Mouse (Mus musculus) limb, embryonic 11.5 days (tissue): ENCODE measurements at regions not wholly inside any gene's neighbourhood (a gene's known extent, or its start where the extent isn't known, plus 50 kb on each side); places are given as distances from the start of the nearest gene placed in this dataset.

Experiments used
- ATAC-seq: fragments of 200-750 bp; cut with Nextera tagmentation; 2 replicates; pipeline ENCODE4 v1.8.0; 2017; ENCODE audit warnings: low read depth; ENCODE audit not compliant: insufficient number of reproducible peaks, low FRiP score, low TSS enrichment
- DNase-seq: peaks from one replicate; pipeline ENCODE4 v3.0.0-alpha.2; 2015; ENCODE audit warnings: low spot score
- H3K27ac ChIP-seq: fragments of 300-500 bp; sonication (generic); replicated peaks from 2 replicates; pipeline ENCODE4 v1.5.1; 2014; ENCODE audit warnings: low read depth, mild to moderate bottlenecking, low read length
- H3K27me3 ChIP-seq: fragments of 300-500 bp; sonication (generic); 2 replicates; pipeline ENCODE4 v1.6.1; 2014; ENCODE audit warnings: mild to moderate bottlenecking, low read length, mixed read lengths; ENCODE audit not compliant: control insufficient read depth, insufficient read depth
- H3K36me3 ChIP-seq: fragments of 300-500 bp; sonication (generic); 2 replicates; pipeline ENCODE4 v1.6.1; 2014; ENCODE audit warnings: mild to moderate bottlenecking, low read length, moderate library complexity, mixed read lengths; ENCODE audit not compliant: control insufficient read depth, insufficient read depth
- H3K4me1 ChIP-seq: fragments of 300-500 bp; sonication (generic); 2 replicates; pipeline ENCODE4 v1.6.1; 2014; ENCODE audit warnings: low read length, mixed read lengths; ENCODE audit not compliant: control insufficient read depth, insufficient read depth
- H3K4me2 ChIP-seq: fragments of 300-500 bp; sonication (generic); 2 replicates; pipeline ENCODE4 v1.6.1; 2014; ENCODE audit warnings: low read depth, mild to moderate bottlenecking, moderate library complexity; ENCODE audit not compliant: severe bottlenecking
- H3K4me3 ChIP-seq: fragments of 300-500 bp; sonication (generic); 2 replicates; pipeline ENCODE4 v1.5.1; 2014; ENCODE audit warnings: low read depth, low read length
- H3K9ac ChIP-seq: fragments of 300-500 bp; sonication (generic); 2 replicates; pipeline ENCODE4 v1.6.1; 2014; ENCODE audit warnings: mild to moderate bottlenecking, low read length
- H3K9me3 ChIP-seq: fragments of 300-500 bp; sonication (generic); 2 replicates; pipeline ENCODE4 v1.6.1; 2016; ENCODE audit warnings: low read length; ENCODE audit not compliant: control insufficient read depth
- WGBS: fragments of 180-500 bp; shearing (Covaris S2); extraction: QIAGEN DNeasy Blood & Tissue Kit; methylation state at CpG from one replicate; pipeline ENCODE4 v1.1.7; 2014; 5-methylcytosine and 5-hydroxymethylcytosine counted together

- Histone ChIP-seq H3K27ac (no peak overlapping the region), H3K9me3 (no peaks in the 10 kb centered on the region), H3K9ac (no peak overlapping the region), H3K36me3 (no peaks in the 10 kb centered on the region), H3K4me2 (no peak overlapping the region), H3K4me3 (no peak overlapping the region), H3K4me1 (no peaks in the 10 kb centered on the region), H3K27me3 (no peaks in the 10 kb centered on the region)
- DNase-seq (no peak), ATAC-seq (no peak)
- WGBS = 92% methylated on average over 4 of the region's 4 CpGs
Observed at GRCm38 (mm10) chr6:89251641-89252040, 110.8 kb downstream of the Plxna1 start.

- Histone ChIP-seq H3K27ac (no peak overlapping the region), H3K4me1 (no peaks in the 10 kb centered on the region), H3K9me3 (no peaks in the 10 kb centered on the region), H3K36me3 (no peaks in the 10 kb centered on the region), H3K27me3 (no peaks in the 10 kb centered on the region), H3K4me3 (no peak overlapping the region), H3K4me2 (no peak overlapping the region), H3K9ac (no peak overlapping the region)
- ATAC-seq (no peak), DNase-seq (no peak)
- 42% methylated on average over 4 of the region's 4 CpGs for WGBS
Observed at GRCm38 (mm10) chr6:89256022-89256421, 106.4 kb downstream of the Plxna1 start.

GRCm38 (mm10) chr6:89256630-89257292, 105.7 kb downstream of the Plxna1 start:
- H3K9me3 ChIP-seq = no peaks in the 10 kb centered on the region
- WGBS = 76% methylated on average over 8 of the region's 8 CpGs
- no peak overlapping the region for H3K27ac ChIP-seq
- H3K4me1 ChIP-seq = no peaks in the 10 kb centered on the region
- ATAC-seq (no peak), DNase-seq (no peak)
- H3K4me2 ChIP-seq = no peak overlapping the region
- H3K9ac ChIP-seq = no peak overlapping the region
- H3K36me3 ChIP-seq = no peaks in the 10 kb centered on the region
- no peak overlapping the region for H3K4me3 ChIP-seq
- no peaks in the 10 kb centered on the region for H3K27me3 ChIP-seq

- Histone ChIP-seq H3K27me3 (no peaks in the 10 kb centered on the region), H3K27ac (no peak overlapping the region), H3K9ac (no peak overlapping the region), H3K4me3 (no peak overlapping the region), H3K36me3 (no peaks in the 10 kb centered on the region), H3K4me1 (no peaks in the 10 kb centered on the region), H3K9me3 (no peaks in the 10 kb centered on the region), H3K4me2 (no peak overlapping the region)
- no peak for DNase-seq
- no peak for ATAC-seq
- WGBS = 80% methylated on average over 6 of the region's 6 CpGs
Observed at GRCm38 (mm10) chr6:89257416-89257815, 105.0 kb downstream of the Plxna1 start.

GRCm38 (mm10) chr6:89258140-89258539, 104.3 kb downstream of the Plxna1 start:
- Histone ChIP-seq H3K9me3 (no peaks in the 10 kb centered on the region), H3K36me3 (no peaks in the 10 kb centered on the region), H3K4me3 (no peak overlapping the region), H3K9ac (no peak overlapping the region), H3K27me3 (no peaks in the 10 kb centered on the region), H3K27ac (no peak overlapping the region), H3K4me1 (no peaks in the 10 kb centered on the region), H3K4me2 (no peak overlapping the region)
- no peak for ATAC-seq
- WGBS = 83% methylated on average over 4 of the region's 4 CpGs
- no peak for DNase-seq

GRCm38 (mm10) chr6:89259406-89259994, 102.9 kb downstream of the Plxna1 start:
- Histone ChIP-seq H3K4me2 (no peak overlapping the region), H3K9me3 (no peaks in the 10 kb centered on the region), H3K9ac (no peak overlapping the region), H3K4me3 (no peak overlapping the region), H3K36me3 (no peaks in the 10 kb centered on the region), H3K27me3 (no peaks in the 10 kb centered on the region), H3K27ac (no peak overlapping the region), H3K4me1 (no peaks in the 10 kb centered on the region)
- ATAC-seq (no peak), DNase-seq (no peak)
- WGBS = 70% methylated on average over 11 of the region's 11 CpGs

- 76% methylated on average over 4 of the region's 4 CpGs for WGBS
- H3K4me3 ChIP-seq = no peak overlapping the region
- H3K9me3 ChIP-seq = no peaks in the 10 kb centered on the region
- H3K9ac ChIP-seq = no peak overlapping the region
- no peak for DNase-seq
- H3K36me3 ChIP-seq = no peaks in the 10 kb centered on the region
- no peaks in the 10 kb centered on the region for H3K27me3 ChIP-seq
- ATAC-seq = no peak
- no peak overlapping the region for H3K4me2 ChIP-seq
- no peak overlapping the region for H3K27ac ChIP-seq
- no peaks in the 10 kb centered on the region for H3K4me1 ChIP-seq
Observed at GRCm38 (mm10) chr6:89262958-89263357, 99.5 kb downstream of the Plxna1 start.

GRCm38 (mm10) chr6:89265296-89265695, 97.1 kb downstream of the Plxna1 start:
- H3K4me1 ChIP-seq = no peaks in the 10 kb centered on the region
- WGBS = 83% methylated on average over 3 of the region's 3 CpGs
- no peak overlapping the region for H3K9ac ChIP-seq
- H3K36me3 ChIP-seq = no peaks in the 10 kb centered on the region
- H3K9me3 ChIP-seq = no peaks in the 10 kb centered on the region
- H3K4me2 ChIP-seq = no peak overlapping the region
- H3K27ac ChIP-seq = no peak overlapping the region
- ATAC-seq (no peak), DNase-seq (no peak)
- H3K27me3 ChIP-seq = no peaks in the 10 kb centered on the region
- H3K4me3 ChIP-seq = no peak overlapping the region
